Mouse (Mus musculus): Measurements from ENCODE around the gene Ttc27. TPM values are rescaled to one million over a fixed set of nuclear protein-coding genes. Genes with fewer than 3 reads are reported as not detected.

Gene Ttc27
- total RNA-seq, 1 experiment from 2014 or later, result 16.9 TPM

GRCm38 (mm10) chr17:74866565-74867507 lies 149.3 kb downstream of the Ttc27 start:
- no peak for ATAC-seq (replicated peaks; ENCODE audit: insufficient number of reproducible peaks, low FRiP score, low TSS enrichment, poor library complexity, severe bottlenecking)

- ATAC-seq (replicated peaks; ENCODE audit: insufficient number of reproducible peaks, low FRiP score, low TSS enrichment, poor library complexity, severe bottlenecking), result no peak
Observed at GRCm38 (mm10) chr17:74868185-74868907, 150.8 kb downstream of the Ttc27 start.

- no peak for ATAC-seq (replicated peaks; ENCODE audit: insufficient number of reproducible peaks, low FRiP score, low TSS enrichment, poor library complexity, severe bottlenecking)
Observed at GRCm38 (mm10) chr17:74869556-74869955, 152.0 kb downstream of the Ttc27 start.

- no peak for ATAC-seq (replicated peaks; ENCODE audit: insufficient number of reproducible peaks, low FRiP score, low TSS enrichment, poor library complexity, severe bottlenecking)
Observed at GRCm38 (mm10) chr17:74870177-74871160, 152.9 kb downstream of the Ttc27 start.

- no peak; the same call in 1 of the 2 replicates for ATAC-seq (replicated peaks; ENCODE audit: insufficient number of reproducible peaks, low FRiP score, low TSS enrichment, poor library complexity, severe bottlenecking)
Observed at GRCm38 (mm10) chr17:74872567-74872966, 155.0 kb downstream of the Ttc27 start.

GRCm38 (mm10) chr17:74873756-74874155 lies 156.2 kb downstream of the Ttc27 start:
- no peak for ATAC-seq (replicated peaks; ENCODE audit: insufficient number of reproducible peaks, low FRiP score, low TSS enrichment, poor library complexity, severe bottlenecking)

- ATAC-seq (replicated peaks; ENCODE audit: insufficient number of reproducible peaks, low FRiP score, low TSS enrichment, poor library complexity, severe bottlenecking), result no peak
Observed at GRCm38 (mm10) chr17:74875740-74876139, 158.2 kb downstream of the Ttc27 start.

- no peak for ATAC-seq (replicated peaks; ENCODE audit: insufficient number of reproducible peaks, low FRiP score, low TSS enrichment, poor library complexity, severe bottlenecking)
Observed at GRCm38 (mm10) chr17:74876954-74877353, 159.4 kb downstream of the Ttc27 start.

- ATAC-seq (replicated peaks; ENCODE audit: insufficient number of reproducible peaks, low FRiP score, low TSS enrichment, poor library complexity, severe bottlenecking), result no peak
Observed at GRCm38 (mm10) chr17:74879768-74880167, 162.2 kb downstream of the Ttc27 start.

- ATAC-seq (replicated peaks; ENCODE audit: insufficient number of reproducible peaks, low FRiP score, low TSS enrichment, poor library complexity, severe bottlenecking), result no peak
Observed at GRCm38 (mm10) chr17:74887039-74887438, 169.5 kb downstream of the Ttc27 start.

GRCm38 (mm10) chr17:74888836-74889534 lies 171.5 kb downstream of the Ttc27 start:
- no peak for ATAC-seq (replicated peaks; ENCODE audit: insufficient number of reproducible peaks, low FRiP score, low TSS enrichment, poor library complexity, severe bottlenecking)

- no peak for ATAC-seq (replicated peaks; ENCODE audit: insufficient number of reproducible peaks, low FRiP score, low TSS enrichment, poor library complexity, severe bottlenecking)
Observed at GRCm38 (mm10) chr17:74889535-74890117, 172.1 kb downstream of the Ttc27 start.

- ATAC-seq (replicated peaks; ENCODE audit: insufficient number of reproducible peaks, low FRiP score, low TSS enrichment, poor library complexity, severe bottlenecking), result no peak
Observed at GRCm38 (mm10) chr17:74902453-74902852, 184.9 kb downstream of the Ttc27 start.

GRCm38 (mm10) chr17:74903411-74904331 lies 186.1 kb downstream of the Ttc27 start:
- no peak for ATAC-seq (replicated peaks; ENCODE audit: insufficient number of reproducible peaks, low FRiP score, low TSS enrichment, poor library complexity, severe bottlenecking)

- no peak for ATAC-seq (replicated peaks; ENCODE audit: insufficient number of reproducible peaks, low FRiP score, low TSS enrichment, poor library complexity, severe bottlenecking)
Observed at GRCm38 (mm10) chr17:74904332-74904687, 186.8 kb downstream of the Ttc27 start.

GRCm38 (mm10) chr17:74904956-74905355 lies 187.4 kb downstream of the Ttc27 start:
- ATAC-seq (replicated peaks; ENCODE audit: insufficient number of reproducible peaks, low FRiP score, low TSS enrichment, poor library complexity, severe bottlenecking), result no peak

- ATAC-seq (replicated peaks; ENCODE audit: insufficient number of reproducible peaks, low FRiP score, low TSS enrichment, poor library complexity, severe bottlenecking), result no peak
Observed at GRCm38 (mm10) chr17:74912995-74913394, 195.5 kb downstream of the Ttc27 start.
